Mouse (Mus musculus) common myeloid progenitor, adult 5-6 weeks (primary cell): ENCODE results near the gene Olfr155. TPM values are rescaled to one million over a fixed set of nuclear protein-coding genes. Genes with fewer than 3 reads are reported as not detected.
A peak's percentile ranks its signal among the peaks of the same experiment; 100 is the strongest.

Experiments
- ATAC-seq: replicated peaks from 2 replicates; pipeline ENCODE4 v1.8.0; 2016; ENCODE audit warnings: low read depth, mild to moderate bottlenecking, moderate TSS enrichment, inconsistent platforms; ENCODE audit not compliant: poor library complexity, severe bottlenecking
- total RNA-seq: library from RNA; stranded (forward); fragments of 200-1000, 187-1606 nt; gene quantifications from 2 replicates; pipeline ENCODE4 v1.2.3, GENCODE M21; 2017

Olfr155 gene
- total RNA-seq, 1 experiment from 2014 or later, result not detected

- ATAC-seq, result no peak
Observed at GRCm38 (mm10) chr4:43884196-43884595, 32.8 kb downstream of the Olfr155 start.

GRCm38 (mm10) chr4:43891247-43891646 lies 39.9 kb downstream of the Olfr155 start:
- ATAC-seq, result no peak

GRCm38 (mm10) chr4:43897209-43897608 lies 45.8 kb downstream of the Olfr155 start:
- no peak for ATAC-seq

- peak; percentile 82 for ATAC-seq
Observed at GRCm38 (mm10) chr4:43899197-43899596, 47.8 kb downstream of the Olfr155 start.

GRCm38 (mm10) chr4:43903690-43904089 lies 52.3 kb downstream of the Olfr155 start:
- ATAC-seq, result peak; percentile 42

GRCm38 (mm10) chr4:43906443-43906842 lies 55.1 kb downstream of the Olfr155 start:
- peak; percentile 67 for ATAC-seq

Other genes with a start within 250 kb of the Olfr155 start
- 0.39 and 0.96 TPM in 2 replicates for gene Npr2, start 219.6 kb upstream of the Olfr155 start, total RNA-seq
- gene Spag8, start 198.0 kb upstream of the Olfr155 start, total RNA-seq, result not detected in 2 replicates
- 34.1 and 56.1 TPM in 2 replicates for gene Hint2, start 195.1 kb upstream of the Olfr155 start, total RNA-seq
- gene Tmem8b, start 182.6 kb upstream of the Olfr155 start, total RNA-seq, result 1.4 and 2.5 TPM in 2 replicates
- gene Fam221b, start 182.4 kb upstream of the Olfr155 start, total RNA-seq, result 0.55 and 0.92 TPM in 2 replicates
- not detected in 2 replicates for gene Olfr70, start 150.8 kb upstream of the Olfr155 start, total RNA-seq
- not detected in 2 replicates for gene Olfr71, start 141.3 kb upstream of the Olfr155 start, total RNA-seq
- not detected in 2 replicates for gene Hrct1, start 124.4 kb upstream of the Olfr155 start, total RNA-seq
- gene Spaar, start 121.5 kb upstream of the Olfr155 start, total RNA-seq, result not detected in 2 replicates
- not detected in 2 replicates for gene Olfr159, start 80.6 kb upstream of the Olfr155 start, total RNA-seq
- gene Olfr156, start 27.7 kb upstream of the Olfr155 start, total RNA-seq, result not detected in 2 replicates
- not detected in 2 replicates for gene Olfr157, start 11.4 kb upstream of the Olfr155 start, total RNA-seq
- gene Reck, start 24.0 kb downstream of the Olfr155 start, total RNA-seq, result 0.82 and 1.9 TPM in 2 replicates
- gene Glipr2, start 105.8 kb downstream of the Olfr155 start, total RNA-seq, result 16.3 TPM in 2 replicates
- gene Ccin, start 131.9 kb downstream of the Olfr155 start, total RNA-seq, result not detected in 2 replicates
- 316 and 331 TPM in 2 replicates for gene Clta, start 152.9 kb downstream of the Olfr155 start, total RNA-seq
- gene Gne, start 232.6 kb downstream of the Olfr155 start, total RNA-seq, result 32.0 and 32.6 TPM in 2 replicates